8 mouse cellular contexts compared by ENCODE assay signal in genomic region chr16:33186134-33186533, GRCm38 (mm10). TPM values are rescaled to one million over a fixed set of nuclear protein-coding genes. Genes with fewer than 3 reads are reported as not detected.
A peak's percentile ranks its signal among the peaks of the same experiment; 100 is the strongest.
DNase-seq lines count a peak whose midpoint lies in the region; ATAC-seq and TF ChIP-seq lines count a peak whose summit lies in the region.

No protein-coding gene starts in this region.

- peaks cover 2% of the 10 kb centered on the region; the same call in 1 of the 2 replicates for H3K36me3 ChIP-seq in liver, adult 2 months (ENCODE audit: control insufficient read depth, insufficient read depth, low read length)

- no peak for TF ChIP-seq POLR2A in liver, adult 2 months (IDR thresholded peaks at IDR 0.05; ENCODE audit: extremely low read depth, insufficient read depth, low read length)

- TF ChIP-seq CTCF in liver, adult 2 months (IDR thresholded peaks at IDR 0.05; ENCODE audit: low read depth, low read length) = no peak

- 3% methylated on average over 4 of the region's 4 CpGs for WGBS in liver, adult 2 months

- H3K4me3 ChIP-seq in liver, adult 2 months (ENCODE audit: insufficient read depth, low read depth, low read length) = peak overlapping the region; percentile 98

- H3K9ac ChIP-seq in liver, adult 2 months (ENCODE audit: low read depth, low read length) = peak overlapping the region; percentile 99; the same call in 1 of the 2 replicates

- H3K27me3 ChIP-seq in liver, adult 2 months (ENCODE audit: control insufficient read depth, insufficient read depth, low read length) = no peaks in the 10 kb centered on the region

- peaks cover 22% of the 10 kb centered on the region; the same call in 1 of the 2 replicates for H3K79me2 ChIP-seq in liver, adult 2 months (ENCODE audit: control insufficient read depth, insufficient read depth, low read length)

- 0 out of 2 replicates have a peak, but pooled peaks have one; percentile 20 for ATAC-seq in common myeloid progenitor, adult 5-6 weeks (replicated peaks; ENCODE audit: low read depth, poor library complexity, severe bottlenecking)

- DNase-seq in liver, adult 2 months (ENCODE audit: extremely low read depth, low read depth, low spot score) = peak; percentile 36
- no peak for DNase-seq in liver
- peak; percentile 52 for DNase-seq in induced T-regulatory cell, adult 2 months (ENCODE audit: low read depth)
- DNase-seq in naive thymus-derived CD4-positive, alpha-beta T cell, adult 2 months (ENCODE audit: low read depth) = peak; percentile 35
- DNase-seq in right cerebral cortex, postnatal 4 days = no peak
- DNase-seq in layer of hippocampus, postnatal 36 days = no peak
- no peak for DNase-seq in spleen, adult 12 weeks (ENCODE audit: low spot score)

- peaks cover 10% of the 10 kb centered on the region for H3K4me1 ChIP-seq in liver, adult 2 months (ENCODE audit: control insufficient read depth, insufficient read depth, low read length)

- no peak overlapping the region; the same call in 1 of the 2 replicates for H3K27ac ChIP-seq in liver, adult 2 months (replicated peaks; ENCODE audit: insufficient read depth, low read depth, low read length)

RNA-seq across cellular contexts. Expression of gene Osbpl11, which starts 1.3 kb away (rescaled TPM):
- total RNA-seq in liver, adult 2 months (2014; rRNA removed) = 9.8 and 9.9 TPM in 2 replicates
- polyA plus RNA-seq in liver, adult 2 months (2012; rRNA removed) = 6.3 TPM in 2 replicates
- total RNA-seq in common myeloid progenitor, adult 5-6 weeks (2017) = 11.6 and 17.8 TPM in 2 replicates
- 10 to 100 TPM; 18.4 to 19.9 TPM for total RNA-seq in layer of hippocampus, postnatal 36 days (2021)

Comparison
In these comparisons a context has a peak if more than half of its experiments do, and no peak if none do; other contexts are left out.
1. DNase-seq: peak in liver, adult 2 months (single experiment), induced T-regulatory cell, adult 2 months (single experiment) and naive thymus-derived CD4-positive, alpha-beta T cell, adult 2 months (single experiment); none in liver (single experiment), right cerebral cortex, postnatal 4 days (single experiment), layer of hippocampus, postnatal 36 days (0 of 2) and spleen, adult 12 weeks (single experiment).